Mouse (Mus musculus) ES-E14 (cell line): Measurements from ENCODE around the gene Rnf31. TPM values are rescaled to one million over a fixed set of nuclear protein-coding genes. Genes with fewer than 3 reads are reported as not detected.

Experiments used
- DNase-seq: peaks from one replicate; pipeline ENCODE4 v3.0.0-alpha.2; 2013; ENCODE audit warnings: low read depth, low spot score
- H3K27ac ChIP-seq: 2 replicates; pipeline ENCODE4 v1.5.1; 2012; ENCODE audit warnings: low read depth, mild to moderate bottlenecking, low read length, moderate library complexity, mixed read lengths; ENCODE audit not compliant: poor library complexity, insufficient read depth, severe bottlenecking
- H3K36me3 ChIP-seq: 2 replicates; pipeline ENCODE4 v1.6.1; 2012; ENCODE audit warnings: mild to moderate bottlenecking, low read length, moderate library complexity, mixed read lengths; ENCODE audit not compliant: control insufficient read depth, poor library complexity, insufficient read depth, severe bottlenecking
- H3K4me1 ChIP-seq, 2 experiments: fragments of 150-350 bp in 1 of 2; sonication (generic) in 1 of 2; 2 replicates each; pipeline ENCODE4 v1.6.1; 2012; ENCODE audit warnings: low read length in 2 of 2, mild to moderate bottlenecking in 1 of 2, mixed read lengths in 1 of 2; ENCODE audit not compliant: control insufficient read depth in 2 of 2, insufficient read depth in 2 of 2, poor library complexity in 1 of 2
- H3K4me3 ChIP-seq, 2 experiments: fragments of 150-350 bp in 1 of 2; sonication (generic) in 1 of 2; 2 replicates each; pipeline ENCODE4 v1.5.1; 2012; ENCODE audit warnings: low read length in 2 of 2, low read depth in 1 of 2, mild to moderate bottlenecking in 1 of 2, mixed read lengths in 1 of 2; ENCODE audit not compliant: insufficient read depth in 1 of 2, poor library complexity in 1 of 2, severe bottlenecking in 1 of 2
- H3K9ac ChIP-seq: 2 replicates; pipeline ENCODE4 v1.6.1; 2012; ENCODE audit warnings: low read depth, mild to moderate bottlenecking, low read length, mixed read lengths; ENCODE audit not compliant: poor library complexity, insufficient read depth, severe bottlenecking
- H3K9me3 ChIP-seq: fragments of 150-350 bp; sonication (generic); 2 replicates; pipeline ENCODE4 v1.6.1; 2012; ENCODE audit warnings: low read depth, mild to moderate bottlenecking, low read length; ENCODE audit not compliant: control insufficient read depth, insufficient read depth
- CHD2 ChIP-seq: IDR thresholded peaks from 2 replicates; pipeline ENCODE4 v1.6.1; 2014; ENCODE audit warnings: mild to moderate bottlenecking, low read depth, low read length, inconsistent platforms
- HCFC1 ChIP-seq: IDR thresholded peaks from 2 replicates; pipeline ENCODE4 v1.6.1; 2012; ENCODE audit warnings: low read length, inconsistent platforms, borderline replicate concordance; ENCODE audit not compliant: insufficient read depth
- MAFK ChIP-seq: IDR thresholded peaks from 2 replicates; pipeline ENCODE4 v1.6.1; 2014; ENCODE audit warnings: mild to moderate bottlenecking, low read depth, low read length, inconsistent platforms; ENCODE audit not compliant: insufficient read depth
- ZC3H11A ChIP-seq: IDR thresholded peaks from 2 replicates; pipeline ENCODE4 v1.6.1; 2012; ENCODE audit warnings: low read depth, mild to moderate bottlenecking, inconsistent platforms, low read length, borderline replicate concordance
- ZNF384 ChIP-seq: IDR thresholded peaks from 2 replicates; pipeline ENCODE4 v1.6.1; 2012; ENCODE audit warnings: low read depth, low read length, inconsistent platforms
- in situ Hi-C, 2 experiments: fragments of 600-800 bp; cut with MboI; formaldehyde crosslinking; loops; one replicate each; pipeline ENCODE4 v1.15.1; 2025; ENCODE audit warnings: low sequenced_read_pairs in 2 of 2, inconsistent platforms in 1 of 2; ENCODE audit not compliant: unreplicated experiment in 2 of 2
- total RNA-seq: library from RNA; depleted of rRNA; stranded (reverse); fragments of 300-350 nt; gene quantifications from 2 replicates; pipeline ENCODE4 v1.2.3, GENCODE M21; 2012

The Rnf31 gene
- total RNA-seq, 1 experiment: 13.1 TPM

DNA sequence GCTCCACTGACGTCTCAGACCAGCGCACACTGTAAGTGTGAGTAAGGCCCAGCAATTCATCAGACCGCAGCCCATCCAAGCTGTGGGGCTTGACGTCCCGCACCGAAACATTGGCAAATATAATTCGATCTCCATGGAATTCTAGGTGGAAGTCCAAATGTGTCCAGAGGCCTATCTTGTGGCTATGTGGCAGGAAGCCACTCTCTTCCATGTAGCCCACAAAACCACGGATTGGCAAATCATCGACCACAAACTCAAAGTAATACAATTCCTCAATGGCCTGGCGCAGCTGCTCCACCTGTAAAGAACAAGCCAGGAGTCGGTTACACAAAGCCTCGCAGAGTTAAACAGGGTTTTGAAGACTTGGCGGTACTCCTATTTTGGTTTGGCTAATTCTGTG is 49.8 kb downstream of the Rnf31 start:
- TF ChIP-seq ZC3H11A (no peak), CHD2 (no peak), ZNF384 (no peak), HCFC1 (no peak), MAFK (no peak)
- peaks cover 3 to 4% of the 10 kb centered on the region in 2 experiments; a peak in 1 of 4 replicates for H3K4me1 ChIP-seq
- H3K36me3 ChIP-seq: peaks cover 19% of the 10 kb centered on the region
- DNase-seq: no peak
- in situ Hi-C loops: no loop called here
- no peak overlapping the region for H3K27ac ChIP-seq
- no peaks in the 10 kb centered on the region for H3K9me3 ChIP-seq
- no peak overlapping the region for H3K9ac ChIP-seq
- no peak overlapping the region for H3K4me3 ChIP-seq

- peaks cover 19% of the 10 kb centered on the region for H3K36me3 ChIP-seq
- in situ Hi-C loops: no loop called here
- no peaks in the 10 kb centered on the region for H3K9me3 ChIP-seq
- no peak overlapping the region for H3K27ac ChIP-seq
- H3K9ac ChIP-seq: peak overlapping the region; percentile 84
- TF ChIP-seq MAFK (no peak), HCFC1 (no peak; the same call in 1 of the 2 replicates), ZNF384 (no peak), ZC3H11A (no peak), CHD2 (no peak)
- H3K4me3 ChIP-seq: peak overlapping the region; percentile 92 to 95
- peaks cover 3 to 6% of the 10 kb centered on the region in 2 experiments; a peak in 1 of 4 replicates for H3K4me1 ChIP-seq
- DNase-seq: no peak
Observed at GRCm38 (mm10) chr14:55642679-55643059, 51.2 kb downstream of the Rnf31 start.

GRCm38 (mm10) chr14:55643060-55643907 is 51.8 kb downstream of the Rnf31 start, which contains the start of gene Tm9sf1:
Tm9sf1 (minus strand) TSS chr14:55643806.
- peak within 1 kb of the TSS; percentile 84 for H3K9ac ChIP-seq
- H3K4me3 ChIP-seq: peak within 1 kb of the TSS; percentile 92 to 95
- peaks cover 3 to 6% of the 10 kb centered on the region in 2 experiments; a peak in 1 of 4 replicates for H3K4me1 ChIP-seq
- no peaks in the 10 kb centered on the region for H3K9me3 ChIP-seq
- TF ChIP-seq ZC3H11A: no peak
- peak; percentile 60 for TF ChIP-seq HCFC1
- DNase-seq: peak; percentile 49
- in situ Hi-C loops: no loop called here
- H3K36me3 ChIP-seq: peaks cover 15% of the 10 kb centered on the region
- H3K27ac ChIP-seq: peak within 1 kb of the TSS; percentile 40; the same call in 1 of the 2 replicates

DNA sequence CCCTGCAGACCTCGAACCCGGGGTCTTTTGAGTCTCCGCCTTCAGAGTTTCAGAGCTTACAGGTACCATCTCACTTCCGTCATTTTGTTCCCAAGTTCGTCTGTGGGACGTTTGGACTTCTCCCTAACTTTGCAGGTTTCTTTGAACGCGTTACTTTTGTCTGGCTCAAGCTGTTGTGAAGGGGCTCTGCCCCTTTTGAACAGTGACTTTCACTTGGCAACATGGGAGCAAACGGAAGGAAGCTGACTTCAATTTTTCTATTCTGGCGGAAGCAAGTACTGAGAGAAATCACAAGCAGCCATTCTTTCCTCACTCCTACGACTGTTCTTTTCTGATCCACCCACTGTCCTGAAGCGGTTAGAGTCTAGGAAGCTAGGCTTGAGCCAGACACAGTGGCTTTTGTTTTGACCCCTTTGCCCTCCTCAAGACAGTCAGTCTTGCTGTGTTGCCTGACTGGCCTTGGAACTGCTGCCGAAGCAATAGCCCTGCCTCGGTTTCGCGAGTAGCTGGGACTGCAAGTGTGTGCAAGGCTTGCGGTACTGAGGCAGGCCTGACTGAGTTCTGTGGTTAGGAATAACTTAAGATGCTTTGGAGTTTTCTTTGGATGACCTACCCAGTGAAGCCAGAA is 52.9 kb downstream of the Rnf31 start:
- Histone ChIP-seq H3K9ac (peak overlapping the region; percentile 45), H3K4me3 (peak overlapping the region; percentile 92 to 95), H3K27ac (no peak overlapping the region), H3K9me3 (no peaks in the 10 kb centered on the region), H3K36me3 (peaks cover 11% of the 10 kb centered on the region), H3K4me1 (peaks cover 3 to 6% of the 10 kb centered on the region in 2 experiments; a peak in 1 of 4 replicates)
- TF ChIP-seq ZC3H11A: no peak
- TF ChIP-seq ZNF384: no peak
- TF ChIP-seq MAFK: no peak
- TF ChIP-seq CHD2: no peak
- no peak for TF ChIP-seq HCFC1
- DNase-seq: no peak
- in situ Hi-C loops: no loop called here
